Mouse (Mus musculus): ENCODE measurements at regions not wholly inside any gene's neighbourhood (a gene's known extent, or its start where the extent isn't known, plus 50 kb on each side); places are given as distances from the start of the nearest gene placed in this dataset.

DNA sequence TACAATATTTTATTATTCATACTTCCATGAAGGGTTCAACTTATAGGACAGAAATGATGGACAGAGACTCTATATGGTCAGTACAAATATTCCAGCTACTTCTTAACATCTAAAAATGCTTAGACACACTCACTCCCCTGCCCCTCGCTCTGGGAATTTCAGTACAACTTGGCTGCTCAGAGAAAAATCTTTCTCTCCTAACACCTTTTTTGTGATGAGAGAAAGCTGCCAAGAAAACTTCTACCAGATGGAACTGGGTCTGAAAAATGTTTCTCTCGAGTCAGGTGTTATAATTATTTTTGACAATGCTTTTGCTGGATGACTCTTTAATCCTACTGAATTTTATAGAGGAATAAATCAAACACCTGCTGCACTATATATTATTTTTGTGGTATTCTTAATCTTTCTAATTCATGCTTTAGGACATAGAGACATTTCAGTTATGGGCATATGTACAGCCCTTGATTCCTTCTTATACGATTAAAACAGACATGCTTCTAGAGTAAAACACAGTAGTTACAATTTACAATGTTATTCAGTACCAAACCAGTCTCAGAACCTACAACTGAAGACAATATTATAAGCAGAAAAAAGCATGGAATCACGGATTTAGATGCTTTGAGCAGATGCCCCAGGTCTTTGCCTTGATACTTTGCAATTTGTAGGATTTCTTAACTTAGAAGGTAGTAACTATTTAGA lies 2681.0 kb downstream of the 9330182O14Rik start:
- H3K4me1 ChIP-seq (ENCODE audit: control insufficient read depth in 2 of 2, insufficient read depth in 2 of 2, low read length in 2 of 2, poor library complexity in 1 of 2) = no peaks in the 10 kb centered on the region
- in situ Hi-C loops (cut with MboI; ENCODE audit: low sequenced_read_pairs in 2 of 2, unreplicated experiment in 2 of 2) = no loop called here
- DNase-seq (ENCODE audit: low read depth, low spot score) = no peak
- no peak for TF ChIP-seq ZNF384 (IDR thresholded peaks at IDR 0.05; ENCODE audit: low read depth, low read length)
- TF ChIP-seq ZC3H11A (IDR thresholded peaks at IDR 0.05; ENCODE audit: borderline replicate concordance, low read depth, low read length) = no peak
- TF ChIP-seq CHD2 (IDR thresholded peaks at IDR 0.05; ENCODE audit: low read depth, low read length) = no peak
- no peak for TF ChIP-seq MAFK (IDR thresholded peaks at IDR 0.05; ENCODE audit: insufficient read depth, low read depth, low read length)
- TF ChIP-seq HCFC1 (IDR thresholded peaks at IDR 0.05; ENCODE audit: borderline replicate concordance, insufficient read depth, low read length) = no peak
- no peaks in the 10 kb centered on the region for H3K36me3 ChIP-seq (ENCODE audit: control insufficient read depth, insufficient read depth, low read length, poor library complexity, severe bottlenecking)
- no peaks in the 10 kb centered on the region for H3K9me3 ChIP-seq (ENCODE audit: control insufficient read depth, insufficient read depth, low read depth, low read length)
- H3K9ac ChIP-seq (ENCODE audit: insufficient read depth, low read depth, low read length, poor library complexity, severe bottlenecking) = no peak overlapping the region
- H3K27ac ChIP-seq (ENCODE audit: insufficient read depth, low read depth, low read length, poor library complexity, severe bottlenecking) = no peak overlapping the region
- H3K4me3 ChIP-seq (ENCODE audit: insufficient read depth in 1 of 2, low read depth in 1 of 2, low read length in 2 of 2, poor library complexity in 1 of 2, severe bottlenecking in 1 of 2) = no peak overlapping the region

DNA sequence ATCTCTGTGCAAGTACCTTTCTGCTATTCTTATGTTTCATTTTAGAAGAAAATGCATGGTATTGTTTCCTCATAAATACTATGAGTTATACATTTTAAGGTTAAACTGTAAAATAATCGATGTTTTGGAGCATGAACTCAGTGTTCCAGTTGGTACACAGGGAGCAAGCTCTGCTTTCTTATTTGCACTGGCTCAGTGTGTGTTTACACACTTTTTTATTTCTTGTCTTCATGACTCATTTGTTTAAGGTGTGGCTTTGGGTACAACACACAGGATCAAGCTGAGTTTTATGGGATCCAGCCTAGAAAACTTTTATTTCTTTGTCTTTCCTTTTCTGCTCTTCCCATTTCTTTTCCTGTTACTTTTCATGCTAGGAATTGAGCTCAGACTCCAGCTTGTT lies 2704.7 kb downstream of the 9330182O14Rik start:
- H3K36me3 ChIP-seq (ENCODE audit: control insufficient read depth, insufficient read depth, low read length, poor library complexity, severe bottlenecking) = no peaks in the 10 kb centered on the region
- H3K4me1 ChIP-seq (ENCODE audit: control insufficient read depth in 2 of 2, insufficient read depth in 2 of 2, low read length in 2 of 2, poor library complexity in 1 of 2) = no peaks in the 10 kb centered on the region
- no peak overlapping the region for H3K27ac ChIP-seq (ENCODE audit: insufficient read depth, low read depth, low read length, poor library complexity, severe bottlenecking)
- no peak for TF ChIP-seq HCFC1 (IDR thresholded peaks at IDR 0.05; ENCODE audit: borderline replicate concordance, insufficient read depth, low read length)
- TF ChIP-seq CHD2 (IDR thresholded peaks at IDR 0.05; ENCODE audit: low read depth, low read length) = no peak
- no peak for TF ChIP-seq ZNF384 (IDR thresholded peaks at IDR 0.05; ENCODE audit: low read depth, low read length)
- TF ChIP-seq ZC3H11A (IDR thresholded peaks at IDR 0.05; ENCODE audit: borderline replicate concordance, low read depth, low read length) = no peak
- TF ChIP-seq MAFK (IDR thresholded peaks at IDR 0.05; ENCODE audit: insufficient read depth, low read depth, low read length) = no peak
- H3K9ac ChIP-seq (ENCODE audit: insufficient read depth, low read depth, low read length, poor library complexity, severe bottlenecking) = no peak overlapping the region
- no peak for DNase-seq (ENCODE audit: low read depth, low spot score)
- H3K4me3 ChIP-seq (ENCODE audit: insufficient read depth in 1 of 2, low read depth in 1 of 2, low read length in 2 of 2, poor library complexity in 1 of 2, severe bottlenecking in 1 of 2) = no peak overlapping the region
- H3K9me3 ChIP-seq (ENCODE audit: control insufficient read depth, insufficient read depth, low read depth, low read length) = no peaks in the 10 kb centered on the region
- in situ Hi-C loops (cut with MboI; ENCODE audit: low sequenced_read_pairs in 2 of 2, unreplicated experiment in 2 of 2) = no loop called here

- H3K9me3 ChIP-seq (ENCODE audit: control insufficient read depth, insufficient read depth, low read depth, low read length) = no peaks in the 10 kb centered on the region
- H3K9ac ChIP-seq (ENCODE audit: insufficient read depth, low read depth, low read length, poor library complexity, severe bottlenecking) = no peak overlapping the region
- H3K4me1 ChIP-seq (ENCODE audit: control insufficient read depth in 2 of 2, insufficient read depth in 2 of 2, low read length in 2 of 2, poor library complexity in 1 of 2) = no peaks in the 10 kb centered on the region
- H3K4me3 ChIP-seq (ENCODE audit: insufficient read depth in 1 of 2, low read depth in 1 of 2, low read length in 2 of 2, poor library complexity in 1 of 2, severe bottlenecking in 1 of 2) = no peak overlapping the region
- TF ChIP-seq ZNF384 (IDR thresholded peaks at IDR 0.05; ENCODE audit: low read depth, low read length) (no peak), MAFK (IDR thresholded peaks at IDR 0.05; ENCODE audit: insufficient read depth, low read depth, low read length) (no peak), ZC3H11A (IDR thresholded peaks at IDR 0.05; ENCODE audit: borderline replicate concordance, low read depth, low read length) (no peak), CHD2 (IDR thresholded peaks at IDR 0.05; ENCODE audit: low read depth, low read length) (no peak), HCFC1 (IDR thresholded peaks at IDR 0.05; ENCODE audit: borderline replicate concordance, insufficient read depth, low read length) (no peak)
- H3K36me3 ChIP-seq (ENCODE audit: control insufficient read depth, insufficient read depth, low read length, poor library complexity, severe bottlenecking) = no peaks in the 10 kb centered on the region
- in situ Hi-C loops (cut with MboI; ENCODE audit: low sequenced_read_pairs in 2 of 2, unreplicated experiment in 2 of 2) = no loop called here
- no peak overlapping the region for H3K27ac ChIP-seq (ENCODE audit: insufficient read depth, low read depth, low read length, poor library complexity, severe bottlenecking)
- DNase-seq (ENCODE audit: low read depth, low spot score) = no peak
Observed at GRCm38 (mm10) chr15:42850003-42850402, 2715.8 kb downstream of the 9330182O14Rik start.

GRCm38 (mm10) chr15:42872491-42872890 lies 2738.3 kb downstream of the 9330182O14Rik start:
- Histone ChIP-seq H3K4me1 (ENCODE audit: control insufficient read depth in 2 of 2, insufficient read depth in 2 of 2, low read length in 2 of 2, poor library complexity in 1 of 2) (no peaks in the 10 kb centered on the region), H3K27ac (ENCODE audit: insufficient read depth, low read depth, low read length, poor library complexity, severe bottlenecking) (no peak overlapping the region), H3K4me3 (ENCODE audit: insufficient read depth in 1 of 2, low read depth in 1 of 2, low read length in 2 of 2, poor library complexity in 1 of 2, severe bottlenecking in 1 of 2) (no peak overlapping the region), H3K9me3 (ENCODE audit: control insufficient read depth, insufficient read depth, low read depth, low read length) (no peaks in the 10 kb centered on the region), H3K9ac (ENCODE audit: insufficient read depth, low read depth, low read length, poor library complexity, severe bottlenecking) (no peak overlapping the region), H3K36me3 (ENCODE audit: control insufficient read depth, insufficient read depth, low read length, poor library complexity, severe bottlenecking) (no peaks in the 10 kb centered on the region)
- no peak for TF ChIP-seq ZC3H11A (IDR thresholded peaks at IDR 0.05; ENCODE audit: borderline replicate concordance, low read depth, low read length)
- no peak for TF ChIP-seq MAFK (IDR thresholded peaks at IDR 0.05; ENCODE audit: insufficient read depth, low read depth, low read length)
- TF ChIP-seq CHD2 (IDR thresholded peaks at IDR 0.05; ENCODE audit: low read depth, low read length) = no peak
- no peak for TF ChIP-seq ZNF384 (IDR thresholded peaks at IDR 0.05; ENCODE audit: low read depth, low read length)
- TF ChIP-seq HCFC1 (IDR thresholded peaks at IDR 0.05; ENCODE audit: borderline replicate concordance, insufficient read depth, low read length) = no peak
- DNase-seq (ENCODE audit: low read depth, low spot score) = no peak
- in situ Hi-C loops (cut with MboI; ENCODE audit: low sequenced_read_pairs in 2 of 2, unreplicated experiment in 2 of 2) = no loop called here

Data from ES-E14 (cell line).